Mouse (Mus musculus) erythroblast, adult 5-6 weeks (primary cell): ENCODE data around the gene Sae1. TPM values are rescaled to one million over a fixed set of nuclear protein-coding genes. Genes with fewer than 3 reads are reported as not detected.
"Not testable (repeated sequence)": the region's sequence is repeated elsewhere in the genome, so short reads cannot be mapped to it uniquely, and the experiment has no call there.

ENCODE experiments used
- ATAC-seq: replicated peaks from 2 replicates; pipeline ENCODE4 v1.8.0; 2016; ENCODE audit warnings: moderate number of reproducible peaks, mild to moderate bottlenecking, moderate TSS enrichment, inconsistent platforms; ENCODE audit not compliant: poor library complexity, low FRiP score, severe bottlenecking
- total RNA-seq, 2 experiments: library from RNA; stranded (forward) in 1 of 2; stranded (reverse) in 1 of 2; fragments of 150-400 nt in 1 of 2; fragments of 200-764, 138-1000 nt in 1 of 2; gene quantifications; 2 replicates each; pipeline versions ENCODE4 v1.2.3 to v1.2.4; 2015 to 2017; ENCODE audit warnings: low replicate concordance in 2 of 2

Gene Sae1
- total RNA-seq, 2 experiments from 2014 or later = 19.4 to 61.9 TPM

GRCm38 (mm10) chr7:16404315-16405072 lies 16.9 kb upstream of the Sae1 start:
- no peak for ATAC-seq

- ATAC-seq = no peak
Observed at GRCm38 (mm10) chr7:16402968-16403948, 15.7 kb upstream of the Sae1 start.

GRCm38 (mm10) chr7:16402449-16402848 lies 14.8 kb upstream of the Sae1 start:
- ATAC-seq = no peak

- peak; percentile 36 for ATAC-seq
Observed at GRCm38 (mm10) chr7:16401991-16402431, 14.4 kb upstream of the Sae1 start.

- peak; percentile 22 for ATAC-seq
Observed at GRCm38 (mm10) chr7:16400689-16401611, 13.3 kb upstream of the Sae1 start, which contains the start of gene Zc3h4. Gene Zc3h4 (plus strand): TSS chr7:16400910.

- ATAC-seq = peak; percentile 70
Observed at GRCm38 (mm10) chr7:16399820-16400688, 12.4 kb upstream of the Sae1 start.

GRCm38 (mm10) chr7:16399098-16399819 lies 11.7 kb upstream of the Sae1 start:
- ATAC-seq = peak; percentile 70

GRCm38 (mm10) chr7:16398387-16399050 lies 10.9 kb upstream of the Sae1 start:
- no peak for ATAC-seq

GRCm38 (mm10) chr7:16397465-16397864 lies 9.9 kb upstream of the Sae1 start:
- no peak for ATAC-seq

GRCm38 (mm10) chr7:16395944-16396343 lies 8.3 kb upstream of the Sae1 start:
- ATAC-seq = no peak

- ATAC-seq = no peak
Observed at GRCm38 (mm10) chr7:16392923-16393322, 5.3 kb upstream of the Sae1 start.

GRCm38 (mm10) chr7:16389942-16390341 lies 2.3 kb upstream of the Sae1 start:
- ATAC-seq = not testable (repeated sequence)

- ATAC-seq = peak; percentile 78
Observed at GRCm38 (mm10) chr7:16376505-16376904, 11.1 kb downstream of the Sae1 start.

- no peak for ATAC-seq
Observed at GRCm38 (mm10) chr7:16374989-16375388, 12.6 kb downstream of the Sae1 start.

- peak; percentile 71 for ATAC-seq
Observed at GRCm38 (mm10) chr7:16373719-16374118, 13.9 kb downstream of the Sae1 start.

GRCm38 (mm10) chr7:16370596-16370995 lies 17.0 kb downstream of the Sae1 start:
- ATAC-seq = no peak

- ATAC-seq = no peak
Observed at GRCm38 (mm10) chr7:16368835-16369234, 18.8 kb downstream of the Sae1 start.
